Mouse (Mus musculus): ENCODE results near the gene Ptprh. TPM values are rescaled to one million over a fixed set of nuclear protein-coding genes. Genes with fewer than 3 reads are reported as not detected.

The Ptprh gene
- polyA plus RNA-seq (2012; rRNA removed): not detected in 2 replicates

DNA sequence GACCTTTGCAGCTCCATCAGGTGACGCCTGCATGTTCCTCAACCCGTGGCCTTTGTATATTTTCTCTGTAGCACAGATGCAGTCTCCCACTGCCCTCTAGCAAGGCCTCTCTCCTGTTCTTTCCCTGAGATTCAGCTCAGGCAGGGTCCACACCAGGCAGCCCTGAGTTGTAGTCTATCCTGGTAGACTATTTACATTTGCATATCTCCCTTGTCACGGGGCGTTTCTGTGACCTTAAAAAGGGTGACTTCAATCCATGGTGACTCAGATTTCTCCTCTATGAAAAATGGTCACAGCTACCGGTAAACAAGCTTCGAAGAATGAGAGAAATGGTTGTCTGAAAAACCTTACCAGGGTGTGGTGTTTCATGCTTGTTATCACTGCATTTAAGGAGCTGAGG is at the start of gene Ptprh:
TSS of gene Ptprh (minus strand) at position 169 of the 400 bp plus-strand sequence.
- peak; percentile 3 for DNase-seq (ENCODE audit: low spot score)

DNA sequence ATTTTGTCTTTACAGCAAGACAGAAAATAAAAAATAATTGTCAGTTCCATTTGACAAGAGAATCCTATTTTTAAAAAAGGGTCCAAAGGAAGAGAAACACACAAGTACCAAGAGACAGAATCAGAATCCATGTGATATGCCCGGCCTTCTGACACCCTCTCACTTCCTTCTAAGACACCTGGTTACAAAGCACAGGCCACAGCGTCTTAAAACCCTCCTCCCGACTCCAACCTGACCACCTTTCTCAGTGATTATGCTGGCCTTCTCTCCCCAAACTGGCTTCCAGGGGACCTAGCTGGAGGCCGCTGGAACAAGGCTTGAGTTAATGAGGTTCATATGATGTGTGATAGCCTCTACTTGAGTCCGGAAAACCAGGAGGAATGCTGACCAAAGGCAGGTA is 49.5 kb upstream of the Ptprh start:
- no peak for DNase-seq (ENCODE audit: low spot score)

DNA sequence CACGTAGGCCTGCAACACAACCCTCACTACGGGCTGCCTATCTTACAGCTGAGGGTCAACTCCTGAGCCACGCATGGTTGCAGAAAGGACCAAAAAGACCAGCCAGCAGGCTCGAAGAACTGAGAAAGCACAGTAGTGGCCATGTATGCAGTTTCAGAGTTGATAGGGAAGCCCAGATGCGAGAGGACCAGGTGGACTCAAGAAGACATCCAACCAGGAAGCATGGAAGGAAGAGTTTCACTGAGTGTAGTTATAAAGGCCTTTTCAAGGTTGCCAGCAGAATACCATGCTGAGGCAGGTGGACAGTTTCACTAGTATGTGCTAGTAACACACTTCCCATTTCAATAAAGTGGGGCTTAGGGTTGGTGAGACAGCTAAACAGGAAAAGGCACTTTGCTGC is 48.9 kb upstream of the Ptprh start:
- no peak for DNase-seq (ENCODE audit: low spot score)

DNA sequence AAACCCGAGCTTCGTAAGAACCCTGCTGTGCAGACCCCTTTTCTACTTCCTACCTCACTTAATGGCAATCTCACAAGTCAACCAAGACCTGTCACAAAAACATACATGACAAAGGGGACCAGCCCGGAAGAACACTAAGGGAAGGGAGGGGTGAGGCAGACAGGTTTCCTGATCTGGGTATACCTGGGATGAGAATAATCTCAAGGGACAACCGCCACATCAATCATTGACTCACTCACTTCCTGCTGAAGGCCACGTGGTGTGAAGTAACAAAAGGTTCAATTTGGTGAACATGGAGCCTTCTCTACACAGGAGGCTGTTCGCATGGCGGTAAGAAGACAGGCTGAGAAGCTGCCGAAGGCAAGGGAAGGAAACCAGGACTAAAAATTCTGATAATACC is 47.7 kb upstream of the Ptprh start:
- DNase-seq (ENCODE audit: low spot score): no peak

DNA sequence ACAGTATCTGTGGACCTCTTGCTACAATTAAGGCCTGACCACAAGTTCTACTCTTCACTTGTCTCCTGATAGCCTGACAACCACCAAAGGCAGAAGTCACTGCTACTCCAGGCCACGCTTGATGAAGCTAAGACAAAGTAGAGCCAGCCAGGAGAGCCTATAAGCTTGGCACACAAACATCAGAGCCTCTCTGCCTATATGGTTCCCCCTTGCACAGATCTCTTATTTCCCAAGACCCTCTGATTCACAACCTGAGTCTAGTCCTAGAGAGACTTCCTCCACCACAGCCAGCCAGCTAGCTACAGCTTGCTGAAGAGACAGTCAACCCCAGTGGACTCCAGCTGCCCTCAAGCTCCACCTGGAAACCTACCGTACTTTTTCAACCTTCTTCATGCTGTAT is 44.2 kb upstream of the Ptprh start:
- no peak for DNase-seq (ENCODE audit: low spot score)

DNA sequence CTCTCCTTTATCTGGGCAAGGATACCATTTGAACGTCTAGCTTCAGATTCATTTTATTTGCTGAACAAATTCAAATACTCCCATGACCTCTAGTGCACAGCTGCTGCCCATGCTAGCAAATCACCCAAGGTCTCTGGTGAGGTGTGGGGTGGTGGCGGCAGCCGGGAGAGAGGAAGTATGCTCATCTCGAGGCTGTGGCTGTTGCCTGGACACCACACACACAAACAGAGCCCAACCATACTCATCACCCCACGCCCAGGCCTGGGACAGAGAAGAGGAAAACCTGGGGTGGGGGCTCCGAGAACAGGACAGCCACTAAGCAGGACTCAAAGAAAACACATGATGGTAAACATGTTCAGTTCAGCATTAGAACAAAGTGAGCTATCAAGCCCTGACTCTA is 43.5 kb upstream of the Ptprh start:
- DNase-seq (ENCODE audit: low spot score): no peak

DNA sequence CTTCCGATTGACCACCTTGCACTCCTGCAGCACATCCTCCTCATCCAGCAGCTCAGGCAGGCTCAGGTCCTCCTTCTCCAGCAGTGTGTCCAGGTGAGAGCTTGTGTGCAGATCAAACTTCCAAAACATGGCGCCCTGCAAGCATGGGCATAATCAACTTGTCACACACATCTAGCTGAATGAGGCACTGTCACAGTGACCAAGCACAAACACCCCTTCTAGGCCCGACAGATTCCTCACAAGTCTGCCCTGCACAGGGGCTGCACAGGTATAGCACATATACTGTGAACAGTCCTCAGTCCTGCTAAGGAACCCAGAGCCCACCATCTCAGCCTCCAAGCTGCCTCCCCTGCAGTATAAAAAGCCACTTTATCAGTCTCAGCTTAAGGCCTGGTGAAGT is 43.0 kb upstream of the Ptprh start:
- DNase-seq (ENCODE audit: low spot score): no peak

DNA sequence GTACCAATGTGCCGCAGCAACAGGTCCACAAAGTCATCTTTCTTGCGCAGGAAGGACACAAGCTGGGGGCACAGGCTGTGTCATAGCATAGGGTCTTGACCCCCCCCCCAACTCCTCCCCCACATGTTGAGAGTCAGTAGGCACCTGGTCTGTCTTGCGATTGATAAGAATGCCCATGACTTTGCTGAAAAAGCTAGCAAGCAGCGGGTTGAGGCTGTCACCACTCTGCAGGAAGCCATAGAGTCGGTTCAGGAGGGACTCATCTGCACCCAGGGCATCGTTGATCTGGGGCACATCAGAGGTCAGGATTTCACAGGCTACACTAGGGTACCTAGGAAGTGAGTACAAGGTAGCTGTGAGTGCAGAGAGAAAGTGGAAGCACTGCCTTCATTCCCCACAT is 39.4 kb upstream of the Ptprh start:
- no peak for DNase-seq (ENCODE audit: low spot score)

DNA sequence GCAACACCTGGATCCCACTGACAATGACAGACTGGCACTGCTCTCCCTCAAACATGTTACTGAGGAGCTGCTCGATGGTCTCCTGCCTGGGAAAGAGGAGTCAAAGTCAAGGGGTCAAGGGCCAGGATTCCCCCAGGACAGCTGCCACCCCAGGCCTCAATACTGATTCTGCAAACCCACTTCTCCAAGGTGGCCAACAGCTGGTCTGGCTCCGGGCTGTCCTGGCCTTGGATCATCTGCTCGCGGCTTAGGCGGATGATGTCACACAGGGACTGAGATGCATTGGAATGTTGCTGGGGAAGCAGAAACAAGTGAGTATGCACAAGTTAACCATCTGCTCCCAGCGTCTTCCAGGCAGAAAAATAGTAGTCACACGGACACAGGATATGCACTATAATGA is 38.1 kb upstream of the Ptprh start:
- DNase-seq (ENCODE audit: low spot score): no peak

DNA sequence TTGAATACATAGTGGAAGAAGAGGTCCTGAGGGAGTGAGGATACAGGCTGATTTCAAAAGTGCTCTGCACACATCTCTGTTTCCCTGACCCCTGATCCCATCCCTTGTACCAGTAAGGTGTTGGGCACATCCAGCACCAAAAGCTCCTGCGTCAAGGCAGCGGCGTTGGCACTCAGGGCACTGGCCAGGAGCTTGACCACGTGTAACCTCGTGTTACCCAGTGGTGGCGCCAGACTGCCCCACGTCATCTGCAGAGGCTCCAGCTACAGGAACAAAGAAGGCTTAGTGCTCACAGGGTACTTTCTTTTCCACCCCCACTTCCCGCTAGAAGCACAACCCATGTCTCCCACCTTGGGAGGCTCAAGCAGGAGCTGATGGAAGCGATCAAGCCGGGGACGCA is 37.3 kb upstream of the Ptprh start:
- no peak for DNase-seq (ENCODE audit: low spot score)

DNA sequence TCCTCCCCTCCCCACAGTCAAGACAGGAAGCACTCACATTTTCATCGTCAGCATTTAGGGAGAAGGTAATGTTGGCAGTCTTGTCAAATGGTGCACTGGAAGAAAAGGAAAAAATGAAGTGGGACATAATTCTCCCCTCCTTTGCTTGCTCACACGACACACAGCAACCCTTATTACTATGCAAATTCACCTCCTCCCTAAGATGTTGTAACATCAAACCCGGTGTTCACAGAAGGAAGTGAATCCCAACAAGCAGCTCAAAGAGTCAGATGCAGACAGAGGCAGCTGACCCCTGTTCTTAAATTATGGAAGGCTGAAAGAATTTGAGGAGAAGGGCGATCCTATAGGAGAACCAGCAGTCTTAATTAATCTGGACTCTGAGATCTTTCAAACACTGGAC is 32.3 kb upstream of the Ptprh start:
- DNase-seq (ENCODE audit: low spot score): no peak

DNA sequence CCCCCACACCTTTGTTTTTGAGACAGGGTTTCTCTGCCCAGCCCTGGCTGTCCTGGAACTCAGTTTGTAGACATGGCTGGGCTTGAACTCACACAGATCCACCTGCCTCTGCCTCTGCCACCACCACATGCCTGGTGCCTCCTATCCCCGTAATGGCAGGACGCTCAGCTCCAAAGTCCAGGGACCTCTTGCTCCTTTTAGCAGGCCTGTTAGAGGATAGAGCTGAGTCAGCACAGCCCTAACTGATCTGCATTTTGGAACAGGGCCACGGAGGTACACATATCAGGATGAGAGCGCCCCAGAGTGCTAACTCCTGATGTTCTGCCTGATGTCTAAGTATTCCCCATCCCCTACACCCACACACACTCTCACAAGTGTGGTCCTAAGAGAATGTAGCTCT is 27.2 kb upstream of the Ptprh start, which contains the start of gene Tmem86b:
TSS of gene Tmem86b (minus strand) at position 392 of the 400 bp plus-strand sequence.
- no peak for DNase-seq (ENCODE audit: low spot score)

DNA sequence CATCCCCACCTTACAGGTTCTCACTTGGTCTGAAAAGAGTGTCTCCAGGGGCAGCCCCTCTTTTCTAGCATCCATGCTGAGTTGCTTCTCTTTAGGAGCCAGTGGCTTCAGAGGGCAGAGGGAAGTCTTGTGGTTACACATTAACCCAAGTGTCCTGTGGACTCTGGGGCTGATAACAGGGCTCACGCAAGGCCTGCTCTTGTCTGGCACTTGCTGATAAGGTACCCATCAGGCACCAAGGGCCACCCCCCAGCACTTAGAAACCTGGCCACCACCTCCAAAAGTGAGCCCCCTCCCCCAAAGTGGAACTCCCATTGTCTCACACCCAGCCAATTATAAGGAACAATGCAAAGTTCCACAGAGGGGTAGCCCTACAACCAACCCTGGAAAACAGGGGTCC is 26.4 kb upstream of the Ptprh start:
- no peak for DNase-seq (ENCODE audit: low spot score)

DNA sequence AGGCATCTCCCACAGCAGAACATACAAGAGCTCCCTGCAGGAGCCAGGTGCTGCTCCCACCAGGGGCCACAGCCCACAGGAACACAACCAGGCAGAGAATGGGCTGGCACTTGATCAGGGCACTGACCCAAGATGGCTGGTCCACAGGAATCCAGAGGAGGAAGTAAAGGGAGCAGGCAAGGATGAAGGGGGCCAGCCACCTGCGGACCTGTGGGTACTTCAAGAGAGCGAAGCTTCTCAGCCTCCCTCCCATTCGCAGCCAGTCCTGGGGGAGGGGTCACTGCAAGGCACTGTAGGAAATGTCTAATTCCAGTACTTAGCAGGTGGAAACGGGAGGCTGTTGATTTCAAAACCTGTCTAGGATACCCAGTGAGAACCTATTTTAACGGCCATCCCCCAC is 25.7 kb upstream of the Ptprh start:
- DNase-seq (ENCODE audit: low spot score): no peak

DNA sequence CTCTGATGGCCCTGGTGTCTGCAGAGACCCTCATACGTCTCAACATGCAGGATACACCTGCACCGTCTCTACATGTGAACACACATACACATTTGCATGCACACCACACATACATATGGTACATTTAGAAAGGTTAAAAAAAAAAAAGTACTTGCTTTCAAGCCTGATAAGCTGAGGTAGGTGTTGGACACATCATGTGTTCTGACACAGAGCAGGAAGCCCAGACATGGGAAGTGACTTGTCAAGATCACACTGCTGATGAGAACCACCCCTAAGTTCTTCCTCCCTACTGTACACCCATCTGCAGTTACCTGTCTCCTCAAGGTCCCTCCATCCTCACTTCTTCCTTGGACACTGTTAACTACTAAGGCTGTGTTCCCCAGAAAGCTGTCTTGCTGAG is 22.1 kb upstream of the Ptprh start:
- DNase-seq (ENCODE audit: low spot score): no peak

DNA sequence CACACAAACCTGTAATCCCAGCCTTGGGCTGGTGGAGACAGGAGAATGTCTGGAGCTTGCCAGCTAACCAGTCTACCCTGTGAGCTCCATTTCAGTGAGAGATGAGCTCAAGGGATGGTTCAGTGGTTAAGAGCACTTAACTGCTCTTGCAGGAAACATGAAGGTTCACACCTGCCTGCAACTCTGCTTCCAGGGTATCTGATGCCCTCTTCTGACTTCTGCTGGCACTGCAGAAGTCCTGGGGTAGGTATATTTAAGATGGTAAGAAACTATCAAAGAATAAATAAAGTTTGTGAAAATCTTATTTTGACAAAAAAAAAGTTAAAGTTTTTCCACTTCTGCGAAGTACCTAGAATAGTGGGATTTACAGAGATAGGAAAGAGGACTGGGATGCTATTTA is 20.5 kb upstream of the Ptprh start:
- no peak for DNase-seq (ENCODE audit: low spot score)

DNA sequence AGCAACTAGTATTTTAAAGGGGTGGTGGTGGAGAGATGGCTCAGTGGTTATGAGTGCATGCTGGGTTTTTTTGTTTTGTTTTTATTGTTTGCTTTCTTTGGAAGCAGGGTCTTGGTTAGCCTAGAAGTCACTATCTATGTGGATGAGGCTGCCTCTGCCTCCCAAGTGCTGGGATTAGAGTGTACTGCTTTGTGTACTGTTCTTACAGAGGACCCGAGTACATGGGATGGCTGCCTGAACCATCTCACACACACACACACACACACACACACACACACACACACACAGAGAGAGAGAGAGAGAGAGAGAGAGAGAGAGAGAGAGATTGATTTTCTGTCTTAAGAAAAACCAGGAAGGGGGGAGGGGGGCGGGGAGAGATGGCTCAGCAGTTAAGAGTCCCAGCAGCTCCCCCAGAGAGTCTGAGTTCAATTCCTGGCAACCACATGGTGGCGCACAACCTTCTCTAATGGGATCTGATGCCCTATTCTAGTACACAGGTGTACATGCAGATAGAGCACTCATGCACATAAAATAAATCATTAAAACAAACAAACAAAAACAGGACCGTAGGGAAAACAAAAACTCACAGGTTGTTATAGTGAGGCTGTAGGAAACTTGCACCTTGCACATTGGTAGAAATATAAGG is 19.8 kb upstream of the Ptprh start:
- no peak for DNase-seq (ENCODE audit: low spot score)

DNA sequence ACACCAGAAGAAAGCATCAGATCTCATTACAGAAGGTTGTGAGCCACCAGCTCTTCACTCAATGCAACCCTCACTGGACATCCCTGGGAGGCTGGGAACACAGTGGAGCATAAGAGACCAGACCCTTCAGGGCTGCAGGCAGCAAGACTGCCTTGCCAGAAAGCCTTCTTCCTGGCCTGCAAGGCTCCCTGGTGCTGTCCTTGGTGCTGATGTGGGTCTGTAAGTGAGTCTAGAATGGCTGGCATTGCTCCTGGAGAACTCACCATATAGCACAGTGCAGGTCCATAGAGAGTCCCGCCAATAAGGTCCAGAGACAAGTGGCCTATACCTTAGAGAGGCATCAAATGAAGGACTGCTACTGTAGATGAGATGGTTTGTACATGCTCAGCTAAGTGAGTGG is 16.1 kb upstream of the Ptprh start:
- no peak for DNase-seq (ENCODE audit: low spot score)

DNA sequence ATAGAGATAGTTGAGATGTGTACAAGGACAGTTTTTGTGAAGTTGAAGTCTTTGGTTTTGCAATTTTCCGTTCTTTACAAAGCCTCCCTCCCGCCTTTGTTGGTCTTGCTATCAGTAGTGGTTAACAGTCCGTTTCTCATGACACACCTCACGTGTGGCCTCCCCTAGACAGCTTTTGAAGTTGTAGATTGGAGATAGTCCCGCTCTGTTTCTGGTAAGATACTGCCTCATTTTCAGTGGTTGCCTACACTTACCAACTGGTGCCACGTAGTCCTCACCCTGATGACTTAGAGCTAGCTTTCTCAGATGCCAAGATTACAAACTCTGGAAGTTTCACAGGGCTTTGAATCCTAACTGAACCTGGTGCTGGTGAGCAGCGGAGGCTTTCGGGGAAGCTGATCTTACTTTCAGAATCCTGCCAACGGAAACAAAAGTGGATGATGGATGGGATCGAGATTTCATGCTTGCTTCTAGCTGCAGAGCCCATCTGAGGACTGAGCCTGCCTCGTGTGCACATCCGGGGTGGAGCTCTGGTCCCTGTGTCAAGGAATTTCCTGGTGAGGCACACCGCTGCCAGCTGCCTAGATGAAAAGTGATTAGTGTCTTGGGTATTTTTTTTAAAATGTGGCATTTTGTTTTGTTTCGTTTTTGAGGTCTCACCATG is 10.0 kb upstream of the Ptprh start:
- DNase-seq (ENCODE audit: low spot score): no peak

DNA sequence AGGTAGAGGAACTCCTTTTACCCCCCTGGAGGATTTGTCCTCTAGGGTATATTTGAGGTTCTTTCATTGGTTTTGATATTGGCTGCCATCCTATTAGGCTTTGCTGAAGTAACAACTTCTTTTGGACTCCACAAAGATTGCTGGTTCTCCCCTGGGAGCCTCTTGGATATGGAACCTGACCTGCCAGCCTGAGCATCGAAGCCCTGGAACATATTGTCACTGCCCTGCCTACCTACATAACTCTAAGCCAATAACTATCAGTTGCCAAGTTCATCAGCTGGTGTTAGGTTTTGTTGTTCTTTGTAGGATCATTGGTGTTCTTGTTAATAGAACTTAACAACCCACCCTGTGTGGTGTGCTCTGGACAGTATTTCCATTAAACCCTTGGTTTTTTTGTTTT is 9.1 kb upstream of the Ptprh start:
- DNase-seq (ENCODE audit: low spot score): no peak

DNA sequence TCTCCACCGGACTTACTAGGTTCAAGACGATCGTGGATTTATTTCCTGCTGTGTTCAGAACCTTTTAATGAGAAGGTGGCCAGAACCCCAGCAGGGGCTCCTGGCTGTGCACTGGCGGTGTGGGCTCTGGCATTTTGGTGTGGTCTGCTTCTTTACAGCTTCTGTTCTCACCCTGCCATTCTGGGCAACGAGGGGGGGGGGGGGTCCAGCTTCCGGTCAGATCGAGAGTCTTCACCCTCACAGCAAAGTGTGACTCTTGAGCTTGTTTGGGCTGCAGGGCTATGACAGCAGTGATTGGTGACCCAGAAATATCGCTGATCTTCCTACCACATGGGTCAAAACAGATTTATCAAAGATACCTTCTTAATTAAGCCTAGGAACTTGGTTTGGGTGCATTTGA is 8.5 kb upstream of the Ptprh start:
- no peak for DNase-seq (ENCODE audit: low spot score)

DNA sequence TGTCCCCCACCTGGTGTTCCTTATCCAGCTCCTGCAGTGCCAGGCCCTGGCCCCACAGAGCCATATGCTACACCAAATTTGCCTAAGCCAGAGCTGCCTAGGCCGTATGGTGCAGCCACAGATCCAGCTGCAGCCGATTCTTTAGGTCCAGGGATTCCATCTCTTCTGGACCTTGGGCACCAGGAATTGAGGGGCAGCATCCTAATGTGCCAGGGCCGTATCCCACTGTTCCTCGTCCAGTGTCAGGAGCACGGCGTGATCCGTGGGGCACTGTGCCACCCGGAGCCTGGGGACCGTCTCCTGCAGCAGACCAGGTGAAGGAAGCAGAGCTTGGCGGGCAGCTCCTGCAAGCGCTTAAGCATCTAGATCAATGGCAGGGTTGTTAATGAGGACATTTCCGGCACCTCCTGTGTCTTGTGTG is 8.1 kb upstream of the Ptprh start:
- no peak for DNase-seq (ENCODE audit: low spot score)

DNA sequence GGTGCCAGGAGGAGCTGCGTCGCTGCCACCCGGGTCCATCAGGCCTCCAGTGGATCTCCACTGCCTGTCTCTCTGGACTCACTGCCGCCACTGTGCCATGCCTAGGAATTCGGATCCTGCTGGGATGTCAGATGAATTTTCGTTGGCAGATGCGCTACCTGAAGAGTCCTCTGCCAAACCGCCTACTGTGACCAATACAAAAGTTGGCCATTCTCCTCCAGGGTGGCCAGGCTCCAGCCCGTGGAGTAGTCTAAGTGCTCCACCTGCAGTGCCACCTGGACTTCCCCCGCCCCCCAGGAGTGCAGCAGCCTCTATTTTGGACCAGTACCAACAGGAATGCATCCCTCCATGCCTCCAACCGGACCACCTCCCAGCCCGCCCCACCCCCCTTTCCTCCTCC is 7.7 kb upstream of the Ptprh start:
- DNase-seq (ENCODE audit: low spot score): no peak

DNA sequence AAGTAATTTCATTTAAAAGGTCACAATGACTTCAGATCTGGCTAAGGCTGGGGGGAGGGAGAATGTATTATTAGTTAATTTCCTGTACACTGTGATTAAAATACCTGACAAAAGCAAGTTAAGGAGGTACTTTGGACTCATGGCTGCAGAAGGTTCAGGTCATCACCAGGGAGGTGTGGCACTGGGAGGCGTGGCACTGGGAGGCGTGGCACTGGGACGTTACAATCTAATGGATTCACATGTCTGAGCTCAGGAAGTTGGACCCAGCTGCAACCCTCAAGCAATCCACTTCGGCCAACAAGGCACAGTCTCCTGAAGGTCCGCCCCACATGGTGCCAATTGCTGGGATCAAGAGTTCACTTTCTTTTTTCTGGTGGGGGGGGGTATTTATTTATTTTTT is 4.2 kb upstream of the Ptprh start:
- peak; percentile 9 for DNase-seq (ENCODE audit: low spot score)
